Mouse (Mus musculus) adrenal gland, adult (tissue): ENCODE measurements around the gene Gria1.
A peak's percentile ranks its signal among the peaks of the same experiment; 100 is the strongest.

Experiments used
- DNase-seq, 2 experiments: peaks; one replicate each; pipeline ENCODE4 v3.0.0; 2022 to 2023; ENCODE audit warnings: low spot score in 1 of 2; ENCODE audit not compliant: inconsistent age in 2 of 2

Gene Gria1

GRCm38 (mm10) chr11:57274687-57275086 is 263.5 kb downstream of the Gria1 start:
- DNase-seq, result no peak

GRCm38 (mm10) chr11:57278056-57278455 is 266.9 kb downstream of the Gria1 start:
- DNase-seq, result no peak

GRCm38 (mm10) chr11:57286119-57286518 is 274.9 kb downstream of the Gria1 start:
- no peak for DNase-seq

GRCm38 (mm10) chr11:57297376-57297775 is 286.2 kb downstream of the Gria1 start:
- DNase-seq, result peak in 1 of 2 experiments; percentile 39

GRCm38 (mm10) chr11:57298263-57298662 is 287.1 kb downstream of the Gria1 start:
- no peak for DNase-seq

- DNase-seq, result no peak
Measured at GRCm38 (mm10) chr11:57298665-57299064, 287.5 kb downstream of the Gria1 start.

- no peak for DNase-seq
Measured at GRCm38 (mm10) chr11:57303602-57304001, 292.4 kb downstream of the Gria1 start.

- DNase-seq, result peak in 1 of 2 experiments; percentile 35
Measured at GRCm38 (mm10) chr11:57306116-57306515, 294.9 kb downstream of the Gria1 start.

- peak in 1 of 2 experiments; percentile 63 for DNase-seq
Measured at GRCm38 (mm10) chr11:57306892-57307291, 295.7 kb downstream of the Gria1 start.

GRCm38 (mm10) chr11:57317063-57317462 is 305.9 kb downstream of the Gria1 start:
- DNase-seq, result no peak

- no peak for DNase-seq
Measured at GRCm38 (mm10) chr11:57317478-57317877, 306.3 kb downstream of the Gria1 start.

GRCm38 (mm10) chr11:57319374-57319773 is 308.2 kb downstream of the Gria1 start:
- no peak for DNase-seq

GRCm38 (mm10) chr11:57324099-57324498 is 312.9 kb downstream of the Gria1 start:
- DNase-seq, result no peak
